Mouse (Mus musculus): ENCODE data around the gene Igf1r. TPM values are rescaled to one million over a fixed set of nuclear protein-coding genes. Genes with fewer than 3 reads are reported as not detected.

The Igf1r gene
- polyA plus RNA-seq, 1 experiment from 2014 or later, result 9.6 TPM

GRCm38 (mm10) chr7:68028167-68028566, 75.5 kb downstream of the Igf1r start:
- ATAC-seq, result peak; percentile 83
- no peaks in the 10 kb centered on the region for H3K9me3 ChIP-seq (replicated peaks)
- 0 out of 2 replicates have a peak overlapping the region, but pooled peaks have one; percentile 17 for H3K9ac ChIP-seq
- H3K27ac ChIP-seq, result peak overlapping the region; percentile 51; the same call in 1 of the 2 replicates
- no peaks in the 10 kb centered on the region for H3K27me3 ChIP-seq (replicated peaks)
- no peak overlapping the region for H3K4me3 ChIP-seq
- 13% methylated on average over 4 of the region's 4 CpGs for WGBS (ENCODE audit: insufficient replicate concordance)
- peak overlapping the region; percentile 45 for H3K4me2 ChIP-seq
- no peaks in the 10 kb centered on the region; the same call in 1 of the 2 replicates for H3K36me3 ChIP-seq
- peaks cover 47% of the 10 kb centered on the region for H3K4me1 ChIP-seq

GRCm38 (mm10) chr7:68030846-68031245, 78.2 kb downstream of the Igf1r start:
- no peaks in the 10 kb centered on the region for H3K9me3 ChIP-seq (replicated peaks)
- no peaks in the 10 kb centered on the region for H3K36me3 ChIP-seq
- H3K4me3 ChIP-seq, result no peak overlapping the region
- H3K27me3 ChIP-seq (replicated peaks), result no peaks in the 10 kb centered on the region
- H3K9ac ChIP-seq, result no peak overlapping the region
- WGBS (ENCODE audit: insufficient replicate concordance), result 75% methylated on average over 9 of the region's 9 CpGs
- ATAC-seq, result no peak
- no peak overlapping the region for H3K27ac ChIP-seq
- H3K4me2 ChIP-seq, result no peak overlapping the region
- H3K4me1 ChIP-seq, result peaks cover 49% of the 10 kb centered on the region

GRCm38 (mm10) chr7:68036527-68036926, 83.9 kb downstream of the Igf1r start:
- Histone ChIP-seq H3K9me3 (replicated peaks) (no peaks in the 10 kb centered on the region), H3K4me1 (peaks cover 57% of the 10 kb centered on the region), H3K27me3 (replicated peaks) (no peaks in the 10 kb centered on the region), H3K4me3 (no peak overlapping the region), H3K36me3 (no peaks in the 10 kb centered on the region), H3K4me2 (no peak overlapping the region), H3K9ac (no peak overlapping the region), H3K27ac (0 out of 2 replicates have a peak overlapping the region, but pooled peaks have one; percentile 5)
- no peak for ATAC-seq
- WGBS (ENCODE audit: insufficient replicate concordance), result 66% methylated on average over 4 of the region's 4 CpGs

GRCm38 (mm10) chr7:68038846-68039245, 86.2 kb downstream of the Igf1r start:
- Histone ChIP-seq H3K27me3 (replicated peaks) (no peaks in the 10 kb centered on the region), H3K4me2 (no peak overlapping the region), H3K9me3 (replicated peaks) (no peaks in the 10 kb centered on the region), H3K27ac (no peak overlapping the region), H3K9ac (no peak overlapping the region), H3K36me3 (0 out of 2 replicates have a peak, but pooled peaks cover 3% of the 10 kb centered on the region), H3K4me1 (peaks cover 58% of the 10 kb centered on the region), H3K4me3 (no peak overlapping the region)
- 81% methylated on average over 8 of the region's 8 CpGs for WGBS (ENCODE audit: insufficient replicate concordance)
- no peak for ATAC-seq

- H3K4me1 ChIP-seq, result peaks cover 58% of the 10 kb centered on the region
- peak; percentile 49 for ATAC-seq
- WGBS (ENCODE audit: insufficient replicate concordance), result 34% methylated on average over 2 of the region's 2 CpGs
- H3K9ac ChIP-seq, result no peak overlapping the region
- H3K27ac ChIP-seq, result peak overlapping the region; percentile 49; the same call in 1 of the 2 replicates
- H3K9me3 ChIP-seq (replicated peaks), result no peaks in the 10 kb centered on the region
- H3K27me3 ChIP-seq (replicated peaks), result no peaks in the 10 kb centered on the region
- 0 out of 2 replicates have a peak, but pooled peaks cover 3% of the 10 kb centered on the region for H3K36me3 ChIP-seq
- H3K4me3 ChIP-seq, result no peak overlapping the region
- H3K4me2 ChIP-seq, result no peak overlapping the region
Observed at GRCm38 (mm10) chr7:68039550-68039949, 86.9 kb downstream of the Igf1r start.

- Histone ChIP-seq H3K4me3 (no peak overlapping the region), H3K9me3 (replicated peaks) (no peaks in the 10 kb centered on the region), H3K9ac (no peak overlapping the region), H3K36me3 (0 out of 2 replicates have a peak, but pooled peaks cover 3% of the 10 kb centered on the region), H3K4me1 (peaks cover 48% of the 10 kb centered on the region), H3K4me2 (no peak overlapping the region), H3K27me3 (replicated peaks) (no peaks in the 10 kb centered on the region), H3K27ac (no peak overlapping the region)
- WGBS (ENCODE audit: insufficient replicate concordance), result 50% methylated on average over 4 of the region's 4 CpGs
- ATAC-seq, result no peak
Observed at GRCm38 (mm10) chr7:68044621-68045020, 92.0 kb downstream of the Igf1r start.

- Histone ChIP-seq H3K9me3 (replicated peaks) (no peaks in the 10 kb centered on the region), H3K36me3 (0 out of 2 replicates have a peak, but pooled peaks cover 2% of the 10 kb centered on the region), H3K4me2 (no peak overlapping the region), H3K4me1 (peaks cover 29% of the 10 kb centered on the region), H3K4me3 (no peak overlapping the region), H3K27me3 (replicated peaks) (no peaks in the 10 kb centered on the region), H3K27ac (no peak overlapping the region), H3K9ac (no peak overlapping the region)
- no peak for ATAC-seq
- WGBS (ENCODE audit: insufficient replicate concordance), result 74% methylated on average over 4 of the region's 4 CpGs
Observed at GRCm38 (mm10) chr7:68047152-68047551, 94.5 kb downstream of the Igf1r start.

- ATAC-seq, result no peak
- WGBS (ENCODE audit: insufficient replicate concordance), result 70% methylated on average over 4 of the region's 4 CpGs
- no peak overlapping the region; the same call in 1 of the 2 replicates for H3K9ac ChIP-seq
- H3K4me1 ChIP-seq, result peaks cover 32% of the 10 kb centered on the region
- no peak overlapping the region for H3K4me2 ChIP-seq
- no peaks in the 10 kb centered on the region for H3K36me3 ChIP-seq
- H3K27ac ChIP-seq, result no peak overlapping the region
- no peak overlapping the region for H3K4me3 ChIP-seq
- no peaks in the 10 kb centered on the region for H3K9me3 ChIP-seq (replicated peaks)
- no peaks in the 10 kb centered on the region for H3K27me3 ChIP-seq (replicated peaks)
Observed at GRCm38 (mm10) chr7:68048532-68048931, 95.9 kb downstream of the Igf1r start.

- no peaks in the 10 kb centered on the region for H3K36me3 ChIP-seq
- H3K9ac ChIP-seq, result no peak overlapping the region
- no peak overlapping the region for H3K27ac ChIP-seq
- no peaks in the 10 kb centered on the region for H3K9me3 ChIP-seq (replicated peaks)
- 85% methylated on average over 7 of the region's 7 CpGs for WGBS (ENCODE audit: insufficient replicate concordance)
- peaks cover 35% of the 10 kb centered on the region for H3K4me1 ChIP-seq
- no peak overlapping the region for H3K4me3 ChIP-seq
- no peak for ATAC-seq
- no peak overlapping the region for H3K4me2 ChIP-seq
- H3K27me3 ChIP-seq (replicated peaks), result no peaks in the 10 kb centered on the region
Observed at GRCm38 (mm10) chr7:68049048-68049447, 96.4 kb downstream of the Igf1r start.

GRCm38 (mm10) chr7:68053002-68053624, 100.5 kb downstream of the Igf1r start:
- no peak for ATAC-seq
- WGBS (ENCODE audit: insufficient replicate concordance), result 85% methylated on average over 10 of the region's 10 CpGs
- Histone ChIP-seq H3K9ac (no peak overlapping the region), H3K27me3 (replicated peaks) (no peaks in the 10 kb centered on the region), H3K9me3 (replicated peaks) (no peaks in the 10 kb centered on the region), H3K4me2 (no peak overlapping the region), H3K27ac (no peak overlapping the region), H3K4me3 (no peak overlapping the region), H3K4me1 (peaks cover 45% of the 10 kb centered on the region), H3K36me3 (no peaks in the 10 kb centered on the region)

GRCm38 (mm10) chr7:68054498-68054897, 101.9 kb downstream of the Igf1r start:
- H3K36me3 ChIP-seq, result no peaks in the 10 kb centered on the region
- no peak overlapping the region for H3K4me3 ChIP-seq
- no peaks in the 10 kb centered on the region for H3K27me3 ChIP-seq (replicated peaks)
- no peak for ATAC-seq
- no peak overlapping the region for H3K27ac ChIP-seq
- no peaks in the 10 kb centered on the region for H3K9me3 ChIP-seq (replicated peaks)
- H3K4me1 ChIP-seq, result peaks cover 38% of the 10 kb centered on the region
- 69% methylated on average over 2 of the region's 2 CpGs for WGBS (ENCODE audit: insufficient replicate concordance)
- H3K9ac ChIP-seq, result no peak overlapping the region
- no peak overlapping the region for H3K4me2 ChIP-seq

GRCm38 (mm10) chr7:68054956-68055355, 102.3 kb downstream of the Igf1r start:
- H3K36me3 ChIP-seq, result 0 out of 2 replicates have a peak, but pooled peaks cover under 1% of the 10 kb centered on the region
- H3K4me1 ChIP-seq, result peaks cover 39% of the 10 kb centered on the region
- peak; percentile 57; the same call in 1 of the 2 replicates for ATAC-seq
- 59% methylated on average over 6 of the region's 6 CpGs for WGBS (ENCODE audit: insufficient replicate concordance)
- no peaks in the 10 kb centered on the region for H3K9me3 ChIP-seq (replicated peaks)
- H3K9ac ChIP-seq, result no peak overlapping the region
- no peak overlapping the region for H3K27ac ChIP-seq
- H3K27me3 ChIP-seq (replicated peaks), result no peaks in the 10 kb centered on the region
- no peak overlapping the region for H3K4me3 ChIP-seq
- no peak overlapping the region for H3K4me2 ChIP-seq

Data from liver, embryonic 12.5 days (tissue).